ENCODE assay signal across 8 mouse cellular contexts in genomic region chr11:53456474-53457371, GRCm38 (mm10). TPM values are rescaled to one million over a fixed set of nuclear protein-coding genes. Genes with fewer than 3 reads are reported as not detected.
DNase-seq lines count a peak whose midpoint lies in the region; ATAC-seq lines count a peak whose summit lies in the region.

TSS of gene Gm10447 (minus strand) at chr11:53457110.
TSS of gene Shroom1 (plus strand) at chr11:53457205.

- peaks cover 66% of the 10 kb centered on the region for H3K27me3 ChIP-seq in forebrain, embryonic 12.5 days

- no peaks in the 10 kb centered on the region for H3K36me3 ChIP-seq in forebrain, embryonic 12.5 days (replicated peaks)

- peaks cover 9% of the 10 kb centered on the region for H3K4me1 ChIP-seq in forebrain, embryonic 12.5 days

- no peak within 1 kb of the TSS for H3K27ac ChIP-seq in forebrain, embryonic 12.5 days

- WGBS in forebrain, embryonic 12.5 days: 4% methylated on average over 42 of the region's 42 CpGs
- WGBS in large intestine, adult 2 months: 2% methylated on average over 42 of the region's 42 CpGs

- H3K4me2 ChIP-seq in forebrain, embryonic 12.5 days: peak within 1 kb of the TSS; percentile 81

- peak within 1 kb of the TSS; percentile 61 for H3K9ac ChIP-seq in forebrain, embryonic 12.5 days

- intact Hi-C loops in heart, postnatal 25 days (cut with DNase I): no loop called here

- no peaks in the 10 kb centered on the region for H3K9me3 ChIP-seq in forebrain, embryonic 12.5 days

- peak; percentile 44 for ATAC-seq in forebrain, embryonic 12.5 days (ENCODE audit: low FRiP score)
- peak; percentile 61 for ATAC-seq in megakaryocyte progenitor cell, adult 5-6 weeks (replicated peaks; ENCODE audit: poor library complexity)

- DNase-seq in 3134 (ENCODE audit: extremely low read depth, insufficient read length, low spot score): peak; percentile 91
- peak; percentile 55 for DNase-seq in adipocyte (ENCODE audit: low spot score)
- peak; percentile 44 for DNase-seq in heart, postnatal 25 days (ENCODE audit: low spot score)
- DNase-seq in large intestine, adult 2 months (ENCODE audit: low read depth, low spot score): peak; percentile 32
- DNase-seq in urinary bladder, postnatal 25 days (ENCODE audit: low spot score): peak; percentile 55
- no peak for DNase-seq in T-cell, adult 2 months (ENCODE audit: low spot score)

- peak within 1 kb of the TSS; percentile 47 for H3K4me3 ChIP-seq in forebrain, embryonic 12.5 days (replicated peaks)

RNA-seq across cellular contexts. Expression of gene Gm10447, which starts in this region (rescaled TPM):
- 0.13 and 0.14 TPM in 2 replicates for polyA plus RNA-seq in forebrain, embryonic 12.5 days (2016; fragmentation: Nextera tagmentation; extraction: Ambion mirVana)
- total RNA-seq in heart, postnatal 25 days (2021): not detected
- 0.05 and 0.09 TPM in 2 replicates for polyA plus RNA-seq in large intestine, adult 2 months (2012; rRNA removed)
- total RNA-seq in megakaryocyte progenitor cell, adult 5-6 weeks (2015): not detected in 2 replicates
- not detected in 2 replicates for total RNA-seq in megakaryocyte progenitor cell, adult 5-6 weeks (2017)

RNA-seq across cellular contexts. Expression of gene Shroom1, which starts in this region (rescaled TPM):
- polyA plus RNA-seq in forebrain, embryonic 12.5 days (2016; fragmentation: Nextera tagmentation; extraction: Ambion mirVana): 1.8 and 2.0 TPM in 2 replicates
- under 1 TPM; 0.49 to 0.59 TPM for total RNA-seq in heart, postnatal 25 days (2021)
- 2.3 and 3.5 TPM in 2 replicates for polyA plus RNA-seq in large intestine, adult 2 months (2012; rRNA removed)
- total RNA-seq in megakaryocyte progenitor cell, adult 5-6 weeks (2015): 0.02 TPM in 1 of 2 replicates, not detected in the other
- not detected in 2 replicates for total RNA-seq in megakaryocyte progenitor cell, adult 5-6 weeks (2017)

Comparison
In these comparisons a context has a peak if more than half of its experiments do, and no peak if none do; other contexts are left out.
1. Peak in DNase-seq in heart, postnatal 25 days; RNA of the genes that start here not detected or under 1 TPM.
2. Peak in ATAC-seq in megakaryocyte progenitor cell, adult 5-6 weeks; RNA of the genes that start here not detected or under 1 TPM.